Mouse (Mus musculus): ENCODE results near the gene Thsd7b.
"Not testable (repeated sequence)": the region's sequence is repeated elsewhere in the genome, so short reads cannot be mapped to it uniquely, and the experiment has no call there.

Thsd7b gene

DNA sequence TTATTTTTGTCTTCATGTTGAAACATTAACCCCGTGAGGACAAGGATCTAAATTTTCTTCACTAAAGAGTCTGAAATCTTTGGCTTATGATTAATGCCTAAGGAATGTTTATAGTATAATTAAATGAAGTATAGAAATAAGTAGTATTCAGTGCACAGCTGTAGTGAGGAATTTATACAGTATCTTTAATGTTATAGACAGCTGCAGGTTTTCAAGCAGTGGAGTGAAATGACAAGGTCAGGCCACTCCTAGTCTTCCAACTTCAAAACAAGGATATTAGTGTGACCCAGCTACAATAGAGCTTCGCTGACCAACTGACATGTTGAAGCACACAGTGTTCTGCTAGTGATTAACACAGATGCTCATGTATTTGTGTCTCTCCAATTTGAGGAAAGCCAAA lies 949.8 kb downstream of the Thsd7b start:
- CTCF ChIA-PET = no interaction called here
- POLR2A ChIA-PET = no interaction called here

DNA sequence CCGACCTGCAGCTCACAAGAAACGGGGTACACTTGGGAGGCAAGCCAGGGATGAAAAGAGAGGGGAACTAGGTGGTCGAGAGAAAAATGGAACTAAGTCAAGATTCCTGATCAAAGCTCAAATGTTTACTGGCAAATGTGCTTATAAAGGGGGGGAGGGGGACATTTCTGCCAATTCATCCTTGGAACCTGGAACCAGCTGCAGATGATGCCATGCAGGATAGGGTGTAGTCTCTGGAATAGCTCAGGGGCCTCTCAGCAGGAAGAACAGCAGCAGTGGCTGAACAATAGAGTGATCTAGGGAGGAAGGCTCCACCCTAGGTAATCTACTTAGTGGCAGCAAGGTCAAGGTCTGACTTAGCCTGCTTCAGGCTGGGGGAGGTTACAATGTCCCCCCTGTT lies 972.5 kb downstream of the Thsd7b start:
- POLR2A ChIA-PET = interaction anchor here in 1 of 4 experiments (1.1 kb wide), 1 partner anchor 80 kb away, joined by 3 read pairs; no protein-coding TSS in a partner anchor
- CTCF ChIA-PET = no interaction called here

DNA sequence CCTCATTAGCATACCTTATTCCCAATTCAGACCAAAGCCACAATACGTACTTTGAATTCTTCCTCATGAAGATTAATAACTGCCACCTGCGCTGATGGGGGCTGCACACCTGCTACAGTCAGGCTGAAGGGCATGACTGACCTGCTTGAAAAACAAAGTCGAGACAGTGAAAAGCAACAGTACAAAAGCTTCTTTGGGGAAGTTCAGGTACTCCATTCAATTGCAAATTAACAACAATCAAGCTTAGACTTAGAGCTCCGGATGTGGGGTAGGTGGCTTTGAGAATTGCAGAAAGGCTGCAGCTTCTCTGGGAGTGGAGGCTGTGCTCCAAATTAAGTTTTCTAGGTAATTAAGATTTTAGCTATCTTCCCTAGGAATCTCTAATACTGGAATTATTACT lies 973.2 kb downstream of the Thsd7b start:
- POLR2A ChIA-PET = interaction anchor here in 1 of 4 experiments (1.1 kb wide), 1 partner anchor 80 kb away, joined by 3 read pairs; no protein-coding TSS in a partner anchor
- CTCF ChIA-PET = not testable (repeated sequence)

DNA sequence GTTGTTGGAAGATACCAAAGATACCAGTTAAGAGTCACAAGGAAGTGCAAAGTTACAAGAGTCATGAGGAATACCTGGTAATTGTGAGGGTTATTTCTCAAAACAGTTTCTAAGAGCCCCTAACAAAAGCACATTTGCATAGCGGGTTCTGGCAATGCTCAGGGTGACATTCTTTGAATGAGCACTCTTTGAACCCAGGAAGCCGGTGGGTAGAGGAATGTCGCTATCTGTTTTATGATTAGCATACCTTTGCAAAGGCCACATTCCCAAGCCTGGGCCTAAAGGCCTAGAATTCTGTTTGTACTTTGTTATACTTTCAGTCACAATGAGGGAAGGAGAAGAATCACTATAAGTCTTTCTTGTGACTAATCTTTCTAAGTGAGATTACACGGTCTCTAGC lies 973.8 kb downstream of the Thsd7b start:
- POLR2A ChIA-PET = interaction anchor here in 1 of 4 experiments (1.1 kb wide), 1 partner anchor 81 kb away, joined by 3 read pairs; no protein-coding TSS in a partner anchor

DNA sequence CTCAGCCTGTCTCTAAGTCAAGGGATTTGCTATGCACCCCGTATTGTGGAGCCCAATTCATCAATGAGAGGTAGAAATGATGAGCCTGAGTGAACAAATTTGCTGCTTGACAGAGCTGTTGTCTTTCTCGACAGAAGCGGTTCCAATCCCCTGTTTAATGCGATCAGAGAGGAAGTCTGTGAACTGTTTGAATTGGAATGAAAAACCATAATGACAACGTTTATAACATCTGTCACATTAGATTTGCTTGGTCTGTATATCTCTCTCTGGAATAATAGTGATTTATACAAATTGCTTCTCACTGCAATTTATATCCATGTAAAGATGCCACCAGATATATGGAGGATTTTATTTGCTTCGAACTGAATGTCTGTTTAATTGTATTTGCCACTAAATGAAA lies 988.9 kb downstream of the Thsd7b start:
- ChIA-PET CTCF (no interaction called here), POLR2A (no interaction called here)

More for the DNA sequence above, 973.8 kb downstream of the Thsd7b start:
- CTCF ChIA-PET = not testable (repeated sequence)
